24 mouse cellular contexts compared by ENCODE assay signal in genomic region chr7:112283606-112284310, GRCm38 (mm10). TPM values are rescaled to one million over a fixed set of nuclear protein-coding genes. Genes with fewer than 3 reads are reported as not detected.
A peak's percentile ranks its signal among the peaks of the same experiment; 100 is the strongest.
DNase-seq lines count a peak whose midpoint lies in the region; ATAC-seq and TF ChIP-seq lines count a peak whose summit lies in the region.
"Had no signal": no experiment of that assay in that cellular context is flagged by ENCODE, and none has a peak within 500 bp of the region (broad histone marks: within the 10 kb centered on the region; RNA-seq: fewer than 3 reads in every experiment).

No protein-coding gene starts in this region.

- ATAC-seq in heart, embryonic 16.5 days (replicated peaks; ENCODE audit: extremely low read depth, insufficient read depth, low FRiP score): no peak

- H3K9ac ChIP-seq in heart, embryonic 16.5 days (ENCODE audit: low read length): no peak overlapping the region
- H3K9ac ChIP-seq: hindbrain, embryonic 14.5 days; liver, embryonic 15.5 days; lung, embryonic 15.5 days; neural tube, embryonic 12.5 days had no signal

- no peak overlapping the region for H3K4me2 ChIP-seq in heart, embryonic 16.5 days (ENCODE audit: low read depth, low read length)
- H3K4me2 ChIP-seq: hindbrain, embryonic 14.5 days; liver, embryonic 15.5 days; lung, embryonic 15.5 days; neural tube, embryonic 12.5 days had no signal

- 71% methylated on average over 9 of the region's 9 CpGs for WGBS in heart, embryonic 16.5 days

- no peak overlapping the region for H3K4me3 ChIP-seq in heart, embryonic 16.5 days (ENCODE audit: low read length)
- H3K4me3 ChIP-seq in left cerebral cortex, adult 2 months: no peak overlapping the region
- H3K4me3 ChIP-seq: forebrain, embryonic 10.5 days; limb, embryonic 10.5 days; liver, embryonic 15.5 days; lung, embryonic 15.5 days; neural tube, embryonic 12.5 days had no signal

- H3K36me3 ChIP-seq in heart, embryonic 16.5 days (ENCODE audit: control insufficient read depth, insufficient read depth): peaks cover 7% of the 10 kb centered on the region; the same call in 1 of the 2 replicates
- H3K36me3 ChIP-seq: forebrain, embryonic 10.5 days; limb, embryonic 10.5 days; liver, embryonic 15.5 days; lung, embryonic 15.5 days; neural tube, embryonic 12.5 days had no signal

- H3K27ac ChIP-seq in heart, embryonic 16.5 days (ENCODE audit: low read length): peak overlapping the region; percentile 21; the same call in 1 of the 2 replicates
- H3K27ac ChIP-seq in left cerebral cortex, adult 2 months: peak overlapping the region; percentile 40; the same call in 1 of the 2 replicates
- H3K27ac ChIP-seq: forebrain, embryonic 10.5 days; hindbrain, embryonic 14.5 days; limb, embryonic 10.5 days; liver, embryonic 15.5 days; neural tube, embryonic 12.5 days had no signal

- DNase-seq in frontal cortex, adult 2 months (ENCODE audit: extremely low spot score in 1 of 2, low spot score in 1 of 2): peak; percentile 37 to 48
- no peak for DNase-seq in frontal cortex, postnatal 10 days (ENCODE audit: low spot score in 2 of 2)
- DNase-seq in heart, adult 11 months: no peak
- DNase-seq in left cerebral cortex, adult 2 months (ENCODE audit: extremely low spot score in 1 of 2, low spot score in 2 of 2): no peak
- DNase-seq in left cerebral cortex, adult 9 months (ENCODE audit: low spot score in 2 of 2): no peak
- DNase-seq in telencephalon, adult 2 months (ENCODE audit: low read depth, low spot score): peak; percentile 77
- DNase-seq: adrenal gland, postnatal 25 days; cerebellum, adult 11 months; cerebellum, postnatal 10 days; gastrocnemius, postnatal 10 days; kidney, adult 8-10 months; kidney, postnatal 14 days; liver; lung, postnatal 4 days; midbrain, embryonic 14.5 days; retina, postnatal 1 day; thymus, postnatal 25 days had no signal

- no peaks in the 10 kb centered on the region for H3K27me3 ChIP-seq in heart, embryonic 16.5 days (ENCODE audit: control insufficient read depth, insufficient read depth, low read length)
- H3K27me3 ChIP-seq: liver, embryonic 15.5 days; lung, embryonic 15.5 days; neural tube, embryonic 12.5 days had no signal

- no peaks in the 10 kb centered on the region for H3K9me3 ChIP-seq in heart, embryonic 16.5 days (replicated peaks; ENCODE audit: control insufficient read depth, low read length)
- H3K9me3 ChIP-seq: forebrain, embryonic 10.5 days; limb, embryonic 10.5 days; liver, embryonic 15.5 days; lung, embryonic 15.5 days; neural tube, embryonic 12.5 days had no signal

- intact Hi-C loops in left cerebral cortex, adult 2 months (cut with DNase I): no loop called here

- TF ChIP-seq CTCF in left cerebral cortex, adult 2 months (IDR thresholded peaks at IDR 0.05): no peak

- peaks cover 86% of the 10 kb centered on the region for H3K4me1 ChIP-seq in heart, embryonic 16.5 days (ENCODE audit: control insufficient read depth, insufficient read depth, low read length)

RNA-seq across cellular contexts. Expression of gene Mical2, which starts 58.1 kb away (rescaled TPM):
- polyA plus RNA-seq in frontal cortex, adult 2 months (2012; rRNA removed): 229 and 253 TPM in 2 replicates
- 128 and 145 TPM in 2 replicates for polyA plus RNA-seq in heart, embryonic 16.5 days (2015; fragmentation: Nextera tagmentation; extraction: Ambion mirVana)
- 100 to 1,000 TPM; 652 to 703 TPM for total RNA-seq in left cerebral cortex, adult 2 months (2021)

Comparison
In these comparisons a context has a peak if more than half of its experiments do, and no peak if none do; other contexts are left out.
1. DNase-seq: peak in frontal cortex, adult 2 months (2 of 2) and telencephalon, adult 2 months (single experiment); none in frontal cortex, postnatal 10 days (0 of 2), heart, adult 11 months (single experiment), left cerebral cortex, adult 2 months (0 of 2) and left cerebral cortex, adult 9 months (0 of 2).